ENCODE assay signal across 12 mouse cellular contexts in the genomic region with DNA sequence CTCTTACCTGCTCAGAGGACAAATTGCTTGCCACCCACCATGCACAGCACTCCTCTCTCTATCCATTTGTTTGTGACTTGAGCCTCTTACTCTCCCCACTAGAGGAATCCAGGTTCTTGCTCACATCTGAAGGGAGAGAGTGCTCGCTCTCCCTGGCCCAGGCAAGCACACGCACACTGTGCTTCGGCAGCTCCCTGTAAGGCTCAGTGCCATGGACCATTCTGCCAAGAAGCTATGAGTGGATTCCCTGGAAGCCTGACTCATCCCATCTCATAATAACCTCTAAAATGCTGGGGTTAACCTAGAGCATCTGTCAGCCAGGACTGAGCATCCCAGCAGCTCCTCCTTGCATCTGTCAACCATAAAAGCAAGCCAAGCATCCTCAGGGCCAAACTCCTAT.
A peak's percentile ranks its signal among the peaks of the same experiment; 100 is the strongest.
DNase-seq lines count a peak whose midpoint lies in the region; ATAC-seq lines count a peak whose summit lies in the region.
"Had no signal": no experiment of that assay in that cellular context is flagged by ENCODE, and none has a peak within 500 bp of the region (broad histone marks: within the 10 kb centered on the region; RNA-seq: fewer than 3 reads in every experiment).

No protein-coding gene starts in this region.

- no peaks in the 10 kb centered on the region for H3K27me3 ChIP-seq in heart, embryonic 12.5 days (replicated peaks)
- H3K27me3 ChIP-seq: embryonic facial prominence, embryonic 13.5 days; heart, embryonic 15.5 days; lung, embryonic 15.5 days had no signal

- peak; percentile 61 to 69 for DNase-seq in heart, adult 18-20 months
- peak; percentile 25 to 27 for DNase-seq in right cerebral cortex, adult 2 months (ENCODE audit: low spot score in 2 of 2)
- DNase-seq in right cerebral cortex, postnatal 4 days = no peak
- DNase-seq in fibroblast of lung, adult 2 months (ENCODE audit: low read depth) = peak; percentile 67
- DNase-seq in ovary, postnatal 36 days (ENCODE audit: low spot score) = peak; percentile 21
- DNase-seq in liver = no peak
- DNase-seq in retina, embryonic 14.5 days (ENCODE audit: low spot score) = no peak

- no peaks in the 10 kb centered on the region for H3K36me3 ChIP-seq in heart, embryonic 12.5 days
- H3K36me3 ChIP-seq: embryonic facial prominence, embryonic 13.5 days; heart, embryonic 15.5 days; lung, embryonic 15.5 days had no signal

- H3K27ac ChIP-seq in heart, embryonic 12.5 days (ENCODE audit: poor library complexity, severe bottlenecking) = no peak overlapping the region
- H3K27ac ChIP-seq: embryonic facial prominence, embryonic 13.5 days; heart, embryonic 15.5 days; lung, embryonic 15.5 days had no signal

- H3K9me3 ChIP-seq in heart, embryonic 12.5 days (replicated peaks) = 0 out of 2 replicates have a peak, but pooled peaks cover 4% of the 10 kb centered on the region
- H3K9me3 ChIP-seq: embryonic facial prominence, embryonic 13.5 days; heart, embryonic 15.5 days; lung, embryonic 15.5 days had no signal

- H3K4me3 ChIP-seq in heart, embryonic 12.5 days = no peak overlapping the region
- H3K4me3 ChIP-seq: embryonic facial prominence, embryonic 13.5 days; heart, embryonic 15.5 days; lung, embryonic 15.5 days; myocyte had no signal

- no peak overlapping the region for H3K9ac ChIP-seq in heart, embryonic 12.5 days
- H3K9ac ChIP-seq: embryonic facial prominence, embryonic 13.5 days; heart, embryonic 15.5 days; lung, embryonic 15.5 days had no signal

- H3K4me1 ChIP-seq in heart, embryonic 12.5 days (replicated peaks) = no peaks in the 10 kb centered on the region
- H3K4me1 ChIP-seq: heart, embryonic 15.5 days; lung, embryonic 15.5 days had no signal

- 83% methylated on average over 3 of the region's 3 CpGs for WGBS in heart, embryonic 12.5 days

- H3K4me2 ChIP-seq in heart, embryonic 12.5 days = no peak overlapping the region
- H3K4me2 ChIP-seq: embryonic facial prominence, embryonic 13.5 days; heart, embryonic 15.5 days; lung, embryonic 15.5 days had no signal

- ATAC-seq in heart, embryonic 12.5 days (ENCODE audit: insufficient number of reproducible peaks, low FRiP score) = no peak

Comparison
In these comparisons a context has a peak if more than half of its experiments do, and no peak if none do; other contexts are left out.
1. DNase-seq: peak in heart, adult 18-20 months (2 of 2), right cerebral cortex, adult 2 months (2 of 2), fibroblast of lung, adult 2 months (single experiment) and ovary, postnatal 36 days (single experiment); none in right cerebral cortex, postnatal 4 days (single experiment), liver (single experiment) and retina, embryonic 14.5 days (single experiment).